Mouse (Mus musculus): Measurements from ENCODE around the gene Pitpnc1. TPM values are rescaled to one million over a fixed set of nuclear protein-coding genes. Genes with fewer than 3 reads are reported as not detected.

The Pitpnc1 gene
- total RNA-seq, 2 experiments from 2014 or later: 14.7 to 35.2 TPM

GRCm38 (mm10) chr11:107446650-107447049, 23.8 kb downstream of the Pitpnc1 start:
- ATAC-seq (replicated peaks; ENCODE audit: low FRiP score, poor library complexity, severe bottlenecking): no peak

- ATAC-seq (replicated peaks; ENCODE audit: low FRiP score, poor library complexity, severe bottlenecking): no peak
Measured at GRCm38 (mm10) chr11:107445683-107446082, 24.8 kb downstream of the Pitpnc1 start.

GRCm38 (mm10) chr11:107443121-107444095, 27.1 kb downstream of the Pitpnc1 start:
- no peak for ATAC-seq (replicated peaks; ENCODE audit: low FRiP score, poor library complexity, severe bottlenecking)

- no peak for ATAC-seq (replicated peaks; ENCODE audit: low FRiP score, poor library complexity, severe bottlenecking)
Measured at GRCm38 (mm10) chr11:107441050-107441449, 29.4 kb downstream of the Pitpnc1 start.

GRCm38 (mm10) chr11:107438140-107438539, 32.4 kb downstream of the Pitpnc1 start:
- ATAC-seq (replicated peaks; ENCODE audit: low FRiP score, poor library complexity, severe bottlenecking): no peak

GRCm38 (mm10) chr11:107437723-107438122, 32.8 kb downstream of the Pitpnc1 start:
- ATAC-seq (replicated peaks; ENCODE audit: low FRiP score, poor library complexity, severe bottlenecking): no peak

GRCm38 (mm10) chr11:107435776-107436449, 34.6 kb downstream of the Pitpnc1 start:
- ATAC-seq (replicated peaks; ENCODE audit: low FRiP score, poor library complexity, severe bottlenecking): no peak

- no peak for ATAC-seq (replicated peaks; ENCODE audit: low FRiP score, poor library complexity, severe bottlenecking)
Measured at GRCm38 (mm10) chr11:107431197-107431965, 39.1 kb downstream of the Pitpnc1 start.

- ATAC-seq (replicated peaks; ENCODE audit: low FRiP score, poor library complexity, severe bottlenecking): no peak
Measured at GRCm38 (mm10) chr11:107428011-107428410, 42.5 kb downstream of the Pitpnc1 start.

GRCm38 (mm10) chr11:107424176-107424575, 46.3 kb downstream of the Pitpnc1 start:
- ATAC-seq (replicated peaks; ENCODE audit: low FRiP score, poor library complexity, severe bottlenecking): no peak

- ATAC-seq (replicated peaks; ENCODE audit: low FRiP score, poor library complexity, severe bottlenecking): no peak
Measured at GRCm38 (mm10) chr11:107422356-107422754, 48.1 kb downstream of the Pitpnc1 start.

- peak; percentile 78 for ATAC-seq (replicated peaks; ENCODE audit: low FRiP score, poor library complexity, severe bottlenecking)
Measured at GRCm38 (mm10) chr11:107421751-107422355, 48.6 kb downstream of the Pitpnc1 start.

GRCm38 (mm10) chr11:107419925-107420324, 50.6 kb downstream of the Pitpnc1 start:
- ATAC-seq (replicated peaks; ENCODE audit: low FRiP score, poor library complexity, severe bottlenecking): no peak

GRCm38 (mm10) chr11:107417041-107417583, 53.4 kb downstream of the Pitpnc1 start:
- ATAC-seq (replicated peaks; ENCODE audit: low FRiP score, poor library complexity, severe bottlenecking): peak; percentile 70

GRCm38 (mm10) chr11:107416561-107416926, 54.0 kb downstream of the Pitpnc1 start:
- ATAC-seq (replicated peaks; ENCODE audit: low FRiP score, poor library complexity, severe bottlenecking): no peak

- no peak for ATAC-seq (replicated peaks; ENCODE audit: low FRiP score, poor library complexity, severe bottlenecking)
Measured at GRCm38 (mm10) chr11:107415901-107416560, 54.5 kb downstream of the Pitpnc1 start.

- no peak for ATAC-seq (replicated peaks; ENCODE audit: low FRiP score, poor library complexity, severe bottlenecking)
Measured at GRCm38 (mm10) chr11:107414996-107415747, 55.3 kb downstream of the Pitpnc1 start.

GRCm38 (mm10) chr11:107413251-107413655, 57.2 kb downstream of the Pitpnc1 start:
- 0 out of 2 replicates have a peak, but pooled peaks have one; percentile 25 for ATAC-seq (replicated peaks; ENCODE audit: low FRiP score, poor library complexity, severe bottlenecking)

Measured in erythroid progenitor cell, adult 5-6 weeks (primary cell).